Mouse (Mus musculus) MN1 (cell line): ENCODE data around the gene Gadd45g.
"Not testable (repeated sequence)": the region's sequence is repeated elsewhere in the genome, so short reads cannot be mapped to it uniquely, and the experiment has no call there.

Experiments used
- DNase-seq: peaks from one replicate; pipeline ENCODE4 v3.0.0-alpha.2; 2016; ENCODE audit warnings: low spot score

The Gadd45g gene

DNA sequence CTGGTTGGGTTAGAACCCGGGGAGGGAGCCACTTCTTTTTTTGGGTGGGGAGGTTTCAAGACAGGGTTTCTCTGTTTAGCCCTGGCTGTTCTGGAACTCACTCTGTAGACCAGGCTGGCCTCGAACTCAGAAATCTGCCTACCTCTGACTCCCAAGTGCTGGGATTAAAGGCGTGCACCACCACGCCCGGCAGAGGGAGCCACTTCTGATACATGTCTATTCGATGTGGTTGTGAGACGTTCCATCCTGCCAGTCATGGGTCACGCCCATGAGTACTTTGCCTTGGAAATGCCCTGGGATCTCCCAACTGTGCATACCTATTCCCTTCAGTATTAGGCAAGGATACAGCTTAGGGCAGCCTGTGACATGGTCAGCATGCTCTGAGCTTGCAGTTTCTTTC lies 12.5 kb upstream of the Gadd45g start:
- peak; percentile 60 for DNase-seq

DNA sequence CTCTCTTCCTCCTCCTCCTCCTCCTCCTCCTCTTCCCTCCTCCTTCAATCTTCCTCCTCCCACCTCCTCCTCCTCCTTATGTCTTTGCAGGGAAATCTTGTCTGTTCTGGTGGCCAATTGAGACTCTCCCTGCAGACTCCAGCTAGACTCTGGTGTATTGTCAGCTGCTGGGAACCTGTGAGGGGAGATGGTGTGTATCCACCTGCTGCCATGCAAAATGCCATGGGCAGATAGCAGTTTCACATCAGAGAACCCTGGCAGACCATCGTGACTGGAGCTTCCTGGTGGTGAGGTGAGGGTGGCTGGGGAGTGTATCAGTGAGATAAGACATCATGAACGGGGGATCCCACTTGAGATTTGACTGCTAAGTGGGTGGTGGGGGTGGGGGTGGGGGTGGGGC lies 12.0 kb upstream of the Gadd45g start:
- DNase-seq = no peak

DNA sequence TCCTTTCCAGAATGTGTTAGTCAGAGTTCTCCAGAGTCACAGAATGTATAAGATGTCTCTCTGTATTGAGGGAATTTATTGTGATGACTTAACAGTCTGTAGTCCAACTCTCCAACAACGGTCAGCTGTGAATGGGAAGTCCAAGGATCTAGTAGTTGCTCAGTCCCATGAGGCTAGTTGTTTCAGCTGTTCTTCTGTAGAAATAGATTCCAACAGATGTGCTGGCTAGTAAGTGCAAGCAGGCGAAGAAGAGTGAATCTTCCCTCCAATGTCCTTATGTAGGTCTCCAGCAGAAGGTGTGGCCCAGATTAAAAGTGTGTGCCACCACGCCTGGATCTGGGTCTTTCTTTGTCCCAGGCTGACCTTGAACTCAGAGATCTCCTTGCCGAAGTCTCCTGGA lies 11.3 kb upstream of the Gadd45g start:
- DNase-seq = not testable (repeated sequence)

DNA sequence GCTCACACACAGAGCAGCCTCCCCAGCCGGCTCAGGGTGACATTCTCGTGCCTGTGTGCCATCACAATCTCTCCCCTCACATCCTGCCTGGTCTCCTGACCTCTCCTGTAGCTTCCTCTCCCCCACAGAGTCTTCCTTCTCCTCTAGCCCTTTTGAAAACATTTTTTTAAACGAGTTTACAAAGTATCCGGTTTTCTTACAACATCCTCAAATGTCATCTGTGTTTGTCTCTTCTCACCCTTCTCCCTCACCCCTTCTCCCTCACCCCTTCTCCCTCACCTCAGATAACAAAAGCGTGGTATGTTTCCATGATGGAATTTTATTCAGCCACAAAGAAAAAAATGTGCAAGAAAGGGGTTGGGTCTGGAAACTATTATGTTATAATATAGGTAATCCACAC lies 9.1 kb upstream of the Gadd45g start:
- DNase-seq = no peak

- DNase-seq = peak; percentile 79
Measured at GRCm38 (mm10) chr13:51839250-51840026, 7.0 kb upstream of the Gadd45g start.

DNA sequence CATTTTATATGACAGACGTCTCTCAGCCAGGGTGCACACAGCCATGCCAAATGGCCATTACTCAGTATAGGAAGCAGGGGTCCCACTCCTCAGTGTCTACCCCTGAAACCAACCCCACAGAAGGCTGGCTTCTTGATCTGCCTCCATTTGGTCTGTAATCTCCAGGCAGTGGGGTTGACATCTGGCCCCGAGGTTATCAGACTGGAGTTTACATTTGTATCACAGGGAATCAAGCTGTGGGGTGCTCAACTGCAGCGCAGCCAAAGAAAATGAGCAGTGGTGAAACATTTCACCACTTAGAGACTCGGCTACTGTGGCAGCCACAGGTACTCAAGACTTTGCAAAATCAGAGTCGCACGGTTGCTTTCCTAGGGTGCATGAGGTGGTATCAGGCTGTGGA lies 5.8 kb upstream of the Gadd45g start:
- no peak for DNase-seq

DNA sequence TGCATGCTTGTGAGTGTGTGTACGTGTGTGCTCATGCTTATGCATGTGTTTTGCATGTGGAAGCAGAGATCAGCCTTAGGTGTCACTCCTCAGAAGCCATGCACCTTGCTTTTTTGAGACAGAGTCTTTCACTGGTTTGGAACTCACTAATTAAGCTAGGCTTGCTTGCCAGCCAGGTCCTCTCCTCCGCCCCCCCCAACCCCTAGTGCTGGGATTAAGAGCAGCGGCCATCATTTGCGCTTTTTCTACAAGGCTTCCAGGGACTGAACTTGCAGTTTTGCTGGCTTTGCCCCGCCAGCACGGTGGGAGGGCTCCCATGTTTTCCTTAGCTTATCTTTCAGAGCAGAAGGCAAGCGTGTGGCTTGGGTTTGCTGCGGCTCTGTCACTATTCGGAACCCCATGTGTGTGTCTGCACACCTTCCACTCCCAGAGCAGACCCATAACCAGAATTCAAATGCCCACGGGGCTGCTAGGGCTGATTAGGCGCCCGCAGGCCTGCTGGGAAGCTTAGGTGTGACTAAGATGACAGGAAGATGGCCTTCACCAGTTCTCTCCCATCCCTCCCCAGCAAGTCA lies 4.8 kb upstream of the Gadd45g start:
- DNase-seq = no peak

DNA sequence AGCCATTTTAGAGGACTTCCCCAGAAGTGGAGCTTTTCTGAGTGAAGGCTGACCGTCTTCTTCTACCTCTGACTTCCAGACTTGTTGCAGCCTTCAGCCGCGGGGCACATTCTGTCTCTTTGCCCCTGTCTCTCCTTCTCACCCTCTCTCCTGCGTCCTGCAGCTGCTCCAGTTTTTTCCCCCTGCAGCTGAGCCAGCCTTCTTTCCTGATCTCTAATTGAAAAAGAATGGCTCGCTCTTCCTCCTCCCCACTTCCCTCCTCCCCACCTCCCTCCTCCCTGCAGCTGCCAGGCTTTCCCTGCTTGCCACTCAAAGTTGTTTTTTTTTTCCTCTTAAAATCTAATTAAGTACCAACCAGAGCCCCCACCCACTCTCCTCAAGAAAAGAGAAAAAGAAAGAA lies 4.3 kb upstream of the Gadd45g start:
- DNase-seq = peak; percentile 36

GRCm38 (mm10) chr13:51842773-51843172 lies 3.7 kb upstream of the Gadd45g start:
- DNase-seq = peak; percentile 31

DNA sequence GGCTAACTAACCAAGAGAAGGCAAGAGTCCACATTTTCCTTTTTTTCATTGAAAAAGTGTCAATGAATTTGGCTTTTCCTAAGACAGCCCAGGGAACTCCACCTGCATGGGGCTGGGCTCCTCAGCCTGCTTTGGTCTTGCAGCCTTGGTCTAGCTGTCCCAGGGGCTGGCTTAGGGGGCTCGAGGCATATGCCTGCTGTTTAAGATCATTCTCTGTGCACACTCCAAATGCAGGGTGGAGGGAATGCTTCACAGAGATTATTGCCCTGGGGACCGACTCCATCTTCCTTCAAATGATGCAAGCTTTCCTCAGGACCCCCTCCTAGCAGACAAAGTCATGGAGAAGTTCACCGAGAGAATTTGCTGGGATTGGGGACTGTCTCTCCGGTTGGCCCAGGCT lies 3.2 kb upstream of the Gadd45g start:
- no peak for DNase-seq

GRCm38 (mm10) chr13:51844118-51844517 lies 2.4 kb upstream of the Gadd45g start:
- no peak for DNase-seq

DNA sequence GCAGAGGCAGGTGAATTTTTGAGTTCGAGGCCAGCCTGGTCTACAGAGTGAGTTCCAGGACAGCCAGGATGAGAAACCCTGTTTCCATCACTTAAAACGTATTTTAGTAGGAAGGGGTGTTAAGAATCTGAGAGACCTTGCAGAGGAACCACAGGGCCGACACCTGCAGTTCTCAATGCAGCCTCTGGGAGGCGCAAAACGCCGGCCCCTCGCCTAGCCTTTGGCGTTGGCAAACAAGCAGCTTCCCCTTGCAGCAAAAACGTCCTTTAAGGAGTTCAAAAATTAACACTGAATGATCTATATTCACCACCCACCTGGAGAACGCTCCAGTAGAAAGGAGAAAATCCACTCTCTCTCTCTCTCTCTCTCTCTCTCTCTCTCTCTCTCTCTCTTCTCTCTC lies 1.8 kb upstream of the Gadd45g start:
- peak; percentile 87 for DNase-seq

- peak; percentile 74 for DNase-seq
Measured at GRCm38 (mm10) chr13:51845072-51845471, 1.4 kb upstream of the Gadd45g start.

DNA sequence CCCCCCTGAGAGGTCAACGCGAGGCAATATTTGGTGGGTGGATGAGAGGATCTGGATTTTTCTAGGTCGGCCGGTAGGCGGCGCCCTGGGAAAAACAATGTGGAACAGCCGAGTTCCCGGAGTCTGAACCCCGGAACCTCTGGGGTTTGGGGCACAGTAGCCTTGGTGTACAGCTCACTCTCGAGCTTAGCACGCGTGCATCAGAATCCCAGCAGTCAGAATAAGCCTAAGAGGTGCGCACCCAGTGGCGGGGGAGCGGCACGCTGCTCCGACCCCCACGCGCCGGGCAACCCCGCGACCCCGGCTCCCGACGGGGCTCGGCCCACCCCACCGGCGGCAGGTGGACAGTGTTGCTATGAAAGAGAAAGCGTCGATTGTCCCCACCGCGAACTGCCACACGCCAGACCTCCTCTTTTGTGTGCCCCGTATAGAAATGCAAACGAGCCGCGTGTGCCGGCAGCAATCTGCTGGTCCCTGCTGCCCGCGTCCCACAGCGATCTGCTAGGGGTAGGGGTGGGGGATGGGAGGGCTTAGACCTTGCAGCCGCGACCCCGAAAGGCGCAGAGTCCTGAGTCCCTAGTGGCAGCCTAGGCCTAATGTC lies 787 bp upstream of the Gadd45g start:
- DNase-seq = peak; percentile 84

GRCm38 (mm10) chr13:51846868-51847793 lies 653 bp downstream of the Gadd45g start:
- peak; percentile 70 for DNase-seq

GRCm38 (mm10) chr13:51847979-51848480 lies 1.6 kb downstream of the Gadd45g start:
- peak; percentile 78 for DNase-seq

DNA sequence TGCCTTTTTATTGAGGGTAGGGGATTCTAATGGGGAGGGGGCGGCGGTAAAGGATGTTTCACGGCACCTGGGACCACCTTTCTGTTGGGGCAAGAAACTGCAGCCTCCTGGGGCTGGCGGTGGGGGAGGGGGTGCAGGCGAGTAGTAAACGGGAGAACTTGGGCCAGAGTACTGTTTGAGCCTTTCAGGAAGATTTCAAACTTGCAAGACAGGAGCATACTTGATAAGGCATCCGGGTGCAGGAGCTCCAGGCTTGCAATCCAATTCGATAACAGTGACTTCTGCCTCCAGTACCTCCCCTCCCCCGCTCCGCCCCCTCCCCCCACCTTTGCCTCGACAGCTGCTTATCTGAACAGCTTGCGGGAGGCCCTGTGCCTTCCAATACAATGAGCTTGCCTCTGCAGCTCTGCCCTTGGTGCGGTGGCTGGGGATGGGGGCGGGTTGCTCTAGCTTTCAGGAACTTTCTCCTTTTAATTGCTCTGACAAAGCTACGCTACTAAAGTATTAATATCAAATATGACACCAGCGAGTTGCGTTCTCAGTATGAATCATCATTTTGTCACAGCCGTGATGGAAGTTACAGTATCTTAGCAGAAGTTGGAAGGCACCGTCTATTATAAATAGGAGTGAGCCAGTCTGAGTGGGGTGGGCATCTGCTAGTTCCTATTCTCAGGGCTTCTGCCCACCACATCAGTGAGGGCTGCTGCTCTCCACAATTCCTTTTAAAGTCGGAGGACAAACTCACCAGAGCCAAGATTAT lies 2.2 kb downstream of the Gadd45g start:
- DNase-seq = peak; percentile 58

- peak; percentile 76 for DNase-seq
Measured at GRCm38 (mm10) chr13:51849241-51850033, 3.0 kb downstream of the Gadd45g start.

- no peak for DNase-seq
Measured at GRCm38 (mm10) chr13:51850565-51850964, 4.1 kb downstream of the Gadd45g start.

- DNase-seq = peak; percentile 50
Measured at GRCm38 (mm10) chr13:51852560-51853190, 6.2 kb downstream of the Gadd45g start.
